Mouse (Mus musculus): ENCODE data around the gene Zfp462.

GRCm38 (mm10) chr4:54904641-54905040, 40.2 kb upstream of the Zfp462 start:
- TF ChIP-seq EP300 (IDR thresholded peaks at IDR 0.05; ENCODE audit: low read length), result no peak
- no peak for TF ChIP-seq MXI1 (IDR thresholded peaks at IDR 0.05; ENCODE audit: low read depth, low read length)
- no peak for TF ChIP-seq UBTF (IDR thresholded peaks at IDR 0.05; ENCODE audit: low read depth, low read length)
